Mouse (Mus musculus): ENCODE measurements around the gene Acot7.

Acot7 gene

GRCm38 (mm10) chr4:152294188-152294929 is 116.4 kb downstream of the Acot7 start:
- no peak for DNase-seq (ENCODE audit: low spot score in 2 of 2)

GRCm38 (mm10) chr4:152295916-152296315 is 118.0 kb downstream of the Acot7 start:
- DNase-seq (ENCODE audit: low spot score in 2 of 2), result no peak

- no peak for DNase-seq (ENCODE audit: low spot score in 2 of 2)
These were observed 118.4 kb downstream of the Acot7 start for GRCm38 (mm10) chr4:152296371-152296770.

GRCm38 (mm10) chr4:152296874-152297861 is 119.2 kb downstream of the Acot7 start, which contains the start of gene Icmt:
Icmt (plus strand) TSS chr4:152297227.
- DNase-seq (ENCODE audit: low spot score in 2 of 2), result peak; percentile 100

GRCm38 (mm10) chr4:152298836-152299235 is 120.9 kb downstream of the Acot7 start:
- no peak for DNase-seq (ENCODE audit: low spot score in 2 of 2)

GRCm38 (mm10) chr4:152300375-152300774 is 122.4 kb downstream of the Acot7 start:
- no peak for DNase-seq (ENCODE audit: low spot score in 2 of 2)

- no peak for DNase-seq (ENCODE audit: low spot score in 2 of 2)
These were observed 124.1 kb downstream of the Acot7 start for GRCm38 (mm10) chr4:152302012-152302411.

GRCm38 (mm10) chr4:152303172-152303571 is 125.2 kb downstream of the Acot7 start:
- no peak for DNase-seq (ENCODE audit: low spot score in 2 of 2)

- DNase-seq (ENCODE audit: low spot score in 2 of 2), result no peak
These were observed 126.8 kb downstream of the Acot7 start for GRCm38 (mm10) chr4:152304685-152305084.

- no peak for DNase-seq (ENCODE audit: low spot score in 2 of 2)
These were observed 128.1 kb downstream of the Acot7 start for GRCm38 (mm10) chr4:152305991-152306390.

GRCm38 (mm10) chr4:152307542-152307941 is 129.6 kb downstream of the Acot7 start:
- no peak for DNase-seq (ENCODE audit: low spot score in 2 of 2)

- DNase-seq (ENCODE audit: low spot score in 2 of 2), result no peak
These were observed 134.3 kb downstream of the Acot7 start for GRCm38 (mm10) chr4:152312186-152312585.

- DNase-seq (ENCODE audit: low spot score in 2 of 2), result no peak
These were observed 135.3 kb downstream of the Acot7 start for GRCm38 (mm10) chr4:152313211-152313632.

GRCm38 (mm10) chr4:152313934-152314333 is 136.0 kb downstream of the Acot7 start:
- no peak for DNase-seq (ENCODE audit: low spot score in 2 of 2)

GRCm38 (mm10) chr4:152315498-152316213 is 137.7 kb downstream of the Acot7 start:
- DNase-seq (ENCODE audit: low spot score in 2 of 2), result no peak

- no peak for DNase-seq (ENCODE audit: low spot score in 2 of 2)
These were observed 139.7 kb downstream of the Acot7 start for GRCm38 (mm10) chr4:152317631-152318033.

GRCm38 (mm10) chr4:152318517-152319234 is 140.7 kb downstream of the Acot7 start, which contains the start of gene Rnf207:
Rnf207 (minus strand) TSS chr4:152318993.
- DNase-seq (ENCODE audit: low spot score in 2 of 2), result peak; percentile 39 to 78
